Mouse (Mus musculus) midbrain, embryonic 12.5 days (tissue): ENCODE measurements around the gene Cdk4. TPM values are rescaled to one million over a fixed set of nuclear protein-coding genes. Genes with fewer than 3 reads are reported as not detected.

Experiments
- ATAC-seq: fragments of 200-750 bp; cut with Nextera tagmentation; 2 replicates; pipeline ENCODE4 v1.8.0; 2017; ENCODE audit warnings: low read depth, moderate TSS enrichment, moderate library complexity; ENCODE audit not compliant: low FRiP score
- H3K27ac ChIP-seq: fragments of 300-500 bp; sonication (generic); replicated peaks from 2 replicates; pipeline ENCODE4 v1.5.1; 2016; ENCODE audit warnings: mild to moderate bottlenecking
- H3K27me3 ChIP-seq: fragments of 300-500 bp; sonication (generic); 2 replicates; pipeline ENCODE4 v1.6.1; 2016; ENCODE audit warnings: mild to moderate bottlenecking
- H3K36me3 ChIP-seq: fragments of 300-500 bp; sonication (generic); 2 replicates; pipeline ENCODE4 v1.6.1; 2016
- H3K4me1 ChIP-seq: fragments of 300-500 bp; sonication (generic); 2 replicates; pipeline ENCODE4 v1.6.1; 2016
- H3K4me2 ChIP-seq: fragments of 300-500 bp; sonication (generic); replicated peaks from 2 replicates; pipeline ENCODE4 v1.6.1; 2016; ENCODE audit warnings: mild to moderate bottlenecking, moderate library complexity
- H3K4me3 ChIP-seq: fragments of 300-500 bp; sonication (generic); 2 replicates; pipeline ENCODE4 v1.5.1; 2016; ENCODE audit warnings: mild to moderate bottlenecking
- H3K9ac ChIP-seq: fragments of 300-500 bp; sonication (generic); replicated peaks from 2 replicates; pipeline ENCODE4 v1.6.1; 2016; ENCODE audit warnings: mild to moderate bottlenecking, moderate library complexity
- H3K9me3 ChIP-seq: fragments of 300-500 bp; sonication (generic); 2 replicates; pipeline ENCODE4 v1.6.1; 2016; ENCODE audit warnings: mild to moderate bottlenecking
- WGBS: fragments of 180-500 bp; shearing (Covaris S2); methylation state at CpG from one replicate; pipeline ENCODE4 v1.1.7; 2016; 5-methylcytosine and 5-hydroxymethylcytosine counted together
- polyA plus RNA-seq: library from polyadenylated mRNA; unstranded; fragments of >200 nt; fragmentation: Nextera tagmentation; extraction: Ambion mirVana; gene quantifications from 2 replicates; pipeline ENCODE4 v1.2.1, GENCODE M21; 2016

The Cdk4 gene
- polyA plus RNA-seq, 1 experiment from 2014 or later, result 2,136 TPM

DNA sequence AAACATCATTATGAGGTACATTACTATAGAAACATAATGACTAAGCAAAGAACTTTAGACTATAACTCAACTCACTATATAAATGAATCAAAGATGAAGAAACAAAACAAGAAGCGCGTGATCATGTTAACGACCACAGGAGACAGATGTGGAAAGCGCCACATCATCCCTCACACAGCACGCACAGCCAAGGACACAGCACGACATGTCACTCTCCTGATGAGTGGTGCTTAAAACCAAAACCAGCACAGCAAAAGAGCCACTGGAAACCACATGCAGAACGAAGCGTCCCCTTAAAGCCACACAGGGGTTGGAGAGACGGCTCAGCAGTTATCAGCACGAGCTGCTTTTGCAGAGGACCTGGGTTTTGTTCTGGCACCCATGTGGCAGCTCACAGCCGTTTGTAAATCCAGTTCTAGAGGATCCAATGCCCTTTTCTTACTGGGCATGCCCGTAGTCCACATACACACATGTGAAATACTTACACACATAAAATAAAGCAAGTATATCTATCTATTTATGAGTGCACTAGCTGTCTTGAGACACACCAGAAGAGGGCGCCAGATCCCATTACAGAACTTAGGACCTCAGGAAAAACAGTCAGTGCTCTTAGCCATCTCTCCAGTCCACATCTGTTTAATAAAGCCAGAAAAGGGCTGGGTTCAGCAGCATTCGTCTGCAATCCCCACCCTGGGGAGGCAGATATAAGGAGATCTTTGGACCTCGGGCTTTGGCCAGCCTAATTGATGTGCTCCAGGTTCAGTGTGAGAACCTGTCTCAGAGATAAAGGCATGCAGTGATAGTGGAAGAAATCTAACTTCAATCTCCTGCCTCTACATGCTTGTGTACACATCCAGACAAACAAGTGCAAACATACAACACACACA, 47.9 kb downstream of the Cdk4 start:
- Histone ChIP-seq H3K4me3 (no peak overlapping the region), H3K27me3 (no peaks in the 10 kb centered on the region), H3K4me2 (no peak overlapping the region), H3K36me3 (peaks cover 37% of the 10 kb centered on the region), H3K9me3 (no peaks in the 10 kb centered on the region), H3K9ac (no peak overlapping the region), H3K27ac (no peak overlapping the region), H3K4me1 (no peaks in the 10 kb centered on the region)
- 93% methylated on average over 15 of the region's 15 CpGs for WGBS
- ATAC-seq, result no peak

DNA sequence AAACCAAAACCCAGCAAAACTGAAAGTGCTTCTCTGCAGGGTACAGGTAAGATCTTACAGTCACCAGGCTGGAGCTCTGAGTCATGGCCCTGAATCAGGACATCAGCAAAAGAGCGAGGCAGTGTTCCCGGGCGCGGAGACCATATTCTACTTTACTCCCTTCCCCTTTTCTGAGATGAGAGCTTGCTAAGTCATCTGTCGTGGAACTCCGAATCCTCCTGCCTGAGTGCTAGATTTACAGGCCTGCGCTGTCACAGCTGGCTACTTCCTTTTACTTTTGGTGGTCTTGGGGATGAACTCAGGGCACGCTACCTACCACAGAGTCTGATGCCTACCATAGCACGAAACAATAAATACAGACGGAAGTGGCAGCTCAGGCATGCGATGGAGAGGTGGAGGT, 51.1 kb downstream of the Cdk4 start:
- ATAC-seq, result no peak
- Histone ChIP-seq H3K9me3 (no peaks in the 10 kb centered on the region), H3K9ac (no peak overlapping the region), H3K36me3 (peaks cover 57% of the 10 kb centered on the region), H3K27me3 (no peaks in the 10 kb centered on the region), H3K27ac (no peak overlapping the region), H3K4me1 (no peaks in the 10 kb centered on the region), H3K4me3 (no peak overlapping the region), H3K4me2 (no peak overlapping the region)
- WGBS, result 90% methylated on average over 11 of the region's 11 CpGs

- Histone ChIP-seq H3K4me2 (no peak overlapping the region), H3K4me3 (no peak overlapping the region), H3K27ac (no peak overlapping the region), H3K9me3 (no peaks in the 10 kb centered on the region), H3K36me3 (peaks cover 60% of the 10 kb centered on the region), H3K4me1 (peaks cover 6% of the 10 kb centered on the region), H3K27me3 (no peaks in the 10 kb centered on the region), H3K9ac (no peak overlapping the region)
- 79% methylated on average over 2 of the region's 2 CpGs for WGBS
- no peak for ATAC-seq
These were observed 51.7 kb downstream of the Cdk4 start for GRCm38 (mm10) chr10:127115068-127115467.

Other genes with a start within 250 kb of the Cdk4 start
- gene Atp23, start 162.2 kb upstream of the Cdk4 start, polyA plus RNA-seq, result 14.4 and 15.0 TPM in 2 replicates
- 40.1 and 45.4 TPM in 2 replicates for gene Ctdsp2, start 84.8 kb upstream of the Cdk4 start, polyA plus RNA-seq
- 3.1 and 3.4 TPM in 2 replicates for gene Avil, start 62.8 kb upstream of the Cdk4 start, polyA plus RNA-seq
- gene Tsfm, start 32.7 kb upstream of the Cdk4 start, polyA plus RNA-seq, result 74.5 and 79.2 TPM in 2 replicates
- gene Mettl1, start 22.1 kb upstream of the Cdk4 start, polyA plus RNA-seq, result 33.1 and 33.6 TPM in 2 replicates
- gene Eef1akmt3, start 22.0 kb upstream of the Cdk4 start, polyA plus RNA-seq, result 0.20 and 0.24 TPM in 2 replicates
- gene Cyp27b1, start 15.3 kb upstream of the Cdk4 start, polyA plus RNA-seq, result 0.09 and 0.16 TPM in 2 replicates
- 4.6 and 5.3 TPM in 2 replicates for gene March9, start 3.4 kb upstream of the Cdk4 start, polyA plus RNA-seq
- 165 and 167 TPM in 2 replicates for gene Tspan31, start 6.7 kb downstream of the Cdk4 start, polyA plus RNA-seq
- gene Agap2, start 11.8 kb downstream of the Cdk4 start, polyA plus RNA-seq, result 1.3 TPM in 2 replicates
- 112 and 116 TPM in 2 replicates for gene Os9, start 57.6 kb downstream of the Cdk4 start, polyA plus RNA-seq
- 15.2 and 17.7 TPM in 2 replicates for gene B4galnt1, start 101.7 kb downstream of the Cdk4 start, polyA plus RNA-seq
- 0.89 and 1.1 TPM in 2 replicates for gene Slc26a10, start 117.1 kb downstream of the Cdk4 start, polyA plus RNA-seq
- 39.6 and 46.1 TPM in 2 replicates for gene Arhgef25, start 126.5 kb downstream of the Cdk4 start, polyA plus RNA-seq
- 204 and 205 TPM in 2 replicates for gene Dtx3, start 132.2 kb downstream of the Cdk4 start, polyA plus RNA-seq
- 17.0 and 18.1 TPM in 2 replicates for gene Pip4k2c, start 148.1 kb downstream of the Cdk4 start, polyA plus RNA-seq
- 53.9 and 61.6 TPM in 2 replicates for gene Kif5a, start 199.8 kb downstream of the Cdk4 start, polyA plus RNA-seq
- 245 and 250 TPM in 2 replicates for gene Dctn2, start 202.8 kb downstream of the Cdk4 start, polyA plus RNA-seq
- 20.3 and 21.7 TPM in 2 replicates for gene Mbd6, start 225.5 kb downstream of the Cdk4 start, polyA plus RNA-seq
- gene Mars, start 248.3 kb downstream of the Cdk4 start, polyA plus RNA-seq, result 156 and 166 TPM in 2 replicates